Mouse (Mus musculus): ENCODE results near the gene Gm5901. TPM values are rescaled to one million over a fixed set of nuclear protein-coding genes. Genes with fewer than 3 reads are reported as not detected.
A peak's percentile ranks its signal among the peaks of the same experiment; 100 is the strongest.

Gm5901 gene
- total RNA-seq, 2 experiments from 2014 or later, result not detected

- peak; percentile 99 to 100 for DNase-seq (ENCODE audit: low spot score in 2 of 2)
These were observed 25.2 kb downstream of the Gm5901 start, which contains the start of gene Fam160a2 for GRCm38 (mm10) chr7:105399935-105400624. TSS of gene Fam160a2 (minus strand) at chr7:105400054.

GRCm38 (mm10) chr7:105404268-105404667 lies 29.4 kb downstream of the Gm5901 start, which contains the start of gene Cnga4:
TSS of gene Cnga4 (plus strand) at chr7:105404568.
- no peak for DNase-seq (ENCODE audit: low spot score in 2 of 2)

- no peak for DNase-seq (ENCODE audit: low spot score in 2 of 2)
These were observed 31.5 kb downstream of the Gm5901 start for GRCm38 (mm10) chr7:105406322-105406721.

GRCm38 (mm10) chr7:105411874-105412632 lies 37.2 kb downstream of the Gm5901 start:
- DNase-seq (ENCODE audit: low spot score in 2 of 2), result peak; percentile 86 to 87

- DNase-seq (ENCODE audit: low spot score in 2 of 2), result no peak
These were observed 39.5 kb downstream of the Gm5901 start for GRCm38 (mm10) chr7:105414385-105414784.

- no peak for DNase-seq (ENCODE audit: low spot score in 2 of 2)
These were observed 41.7 kb downstream of the Gm5901 start for GRCm38 (mm10) chr7:105416529-105416928.

GRCm38 (mm10) chr7:105418106-105418505 lies 43.3 kb downstream of the Gm5901 start:
- DNase-seq (ENCODE audit: low spot score in 2 of 2), result no peak

- DNase-seq (ENCODE audit: low spot score in 2 of 2), result no peak
These were observed 46.1 kb downstream of the Gm5901 start for GRCm38 (mm10) chr7:105420903-105421302.

DNA sequence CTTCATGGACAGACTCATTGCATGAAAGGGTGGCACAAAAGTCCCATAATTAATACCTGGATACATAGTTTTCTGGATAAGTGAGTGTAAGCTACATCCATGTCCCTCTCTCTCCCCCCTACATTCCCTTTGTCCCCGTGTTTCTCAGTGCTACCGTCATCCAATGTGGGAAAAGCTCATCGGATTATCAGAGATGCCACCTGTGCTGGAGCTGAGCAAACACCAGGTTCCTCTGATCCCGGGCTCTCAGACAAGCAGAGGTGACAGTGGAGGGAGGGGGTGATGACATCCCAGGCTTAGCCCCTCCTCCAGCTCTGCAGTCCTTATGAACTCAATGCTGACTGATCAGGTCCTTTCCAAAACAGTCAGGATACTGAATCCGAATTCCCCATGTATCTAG lies 49.5 kb downstream of the Gm5901 start:
- no peak for DNase-seq (ENCODE audit: low spot score in 2 of 2)

DNA sequence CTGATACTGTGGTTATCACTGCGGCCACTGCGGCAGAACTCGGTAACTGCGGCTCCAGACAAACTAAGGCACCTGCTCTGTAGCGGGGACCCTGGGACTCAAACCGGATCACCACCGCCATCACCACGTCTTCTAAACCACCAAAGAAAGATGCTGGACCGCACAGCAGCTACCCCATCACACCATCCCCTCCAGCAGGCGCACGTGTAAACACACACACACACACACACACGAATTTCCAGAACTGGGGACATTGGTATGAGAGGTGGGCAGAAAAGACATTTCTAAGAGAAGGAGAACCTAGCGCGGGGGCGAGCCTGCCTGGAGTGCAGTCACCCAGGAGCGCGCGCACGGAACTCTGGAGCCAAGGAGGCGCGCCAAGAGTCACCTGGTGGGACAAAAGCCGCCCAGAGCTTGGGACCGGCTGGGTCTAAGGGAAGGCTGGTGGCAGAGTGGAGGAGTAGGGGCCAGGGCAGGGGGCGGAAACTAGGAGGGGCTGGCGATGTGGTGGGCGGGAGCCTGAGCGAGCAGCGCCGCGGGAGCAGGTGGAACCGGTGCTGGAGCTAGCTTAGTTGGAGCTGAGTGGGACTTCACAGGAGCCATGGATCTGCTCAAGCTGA lies 50.7 kb downstream of the Gm5901 start, which contains the start of gene Cckbr:
TSS of gene Cckbr (plus strand) at position 308 of the 620 bp plus-strand sequence.
- DNase-seq (ENCODE audit: low spot score in 2 of 2), result peak in 1 of 2 experiments; percentile 28

DNA sequence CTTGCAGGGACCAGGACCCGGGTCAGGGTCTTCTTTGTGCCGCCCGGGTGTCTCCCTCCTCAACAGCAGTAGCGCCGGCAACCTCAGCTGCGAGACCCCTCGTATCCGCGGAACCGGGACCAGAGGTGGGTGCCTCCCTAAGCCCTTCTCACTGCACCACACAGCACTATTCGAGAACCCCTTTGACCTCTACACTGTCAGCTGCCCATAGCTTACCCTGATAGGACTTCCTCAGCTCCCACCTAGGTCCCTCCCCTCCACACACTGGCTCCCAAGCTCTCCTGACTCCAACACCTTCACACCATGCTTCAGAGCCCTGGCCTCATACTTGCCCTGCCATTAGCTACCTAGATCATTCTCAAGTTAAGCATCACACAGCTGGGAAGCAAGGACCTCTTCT lies 51.2 kb downstream of the Gm5901 start:
- no peak for DNase-seq (ENCODE audit: low spot score in 2 of 2)

Other genes starting within 250 kb of the Gm5901 start
- gene Olfr683, start 228.0 kb upstream of the Gm5901 start, total RNA-seq (2021), result not detected
- not detected for gene Olfr684, start 211.4 kb upstream of the Gm5901 start, total RNA-seq (2021)
- gene Olfr685, start 189.0 kb upstream of the Gm5901 start, total RNA-seq (2021), result not detected
- gene Olfr686, start 167.6 kb upstream of the Gm5901 start, total RNA-seq (2021), result not detected
- gene Olfr688, start 86.9 kb upstream of the Gm5901 start, total RNA-seq (2021), result not detected
- gene Olfr689, start 63.9 kb upstream of the Gm5901 start, total RNA-seq (2021), result not detected
- under 1 TPM; 0.80 to 0.85 TPM for gene Olfr690, start 40.9 kb upstream of the Gm5901 start, total RNA-seq (2021)
- under 1 TPM; 0.22 to 0.75 TPM for gene Olfr691, start 32.8 kb upstream of the Gm5901 start, total RNA-seq (2021)
- not detected for gene Olfr692, start 6.8 kb upstream of the Gm5901 start, total RNA-seq (2021)
- 10 to 100 TPM; 57.9 to 61.3 TPM for gene Fam160a2, start 25.0 kb downstream of the Gm5901 start, total RNA-seq (2021)
- gene Cnga4, start 29.5 kb downstream of the Gm5901 start, total RNA-seq (2021), result under 1 TPM; 0.33 to 0.69 TPM
- 10 to 100 TPM; 13.2 to 14.5 TPM for gene Cckbr, start 50.7 kb downstream of the Gm5901 start, total RNA-seq (2021)
- gene Cavin3, start 107.3 kb downstream of the Gm5901 start, total RNA-seq (2021), result 10 to 100 TPM; 13.7 to 13.8 TPM
- gene Smpd1, start 179.3 kb downstream of the Gm5901 start, total RNA-seq (2021), result 10 to 100 TPM; 87.0 to 89.8 TPM
- gene Apbb1, start 206.6 kb downstream of the Gm5901 start, total RNA-seq (2021), result 100 to 1,000 TPM; 350 to 357 TPM
- gene Hpx, start 225.1 kb downstream of the Gm5901 start, total RNA-seq (2021), result not detected